Mouse (Mus musculus): Measurements from ENCODE around the gene Tiprl.

DNA sequence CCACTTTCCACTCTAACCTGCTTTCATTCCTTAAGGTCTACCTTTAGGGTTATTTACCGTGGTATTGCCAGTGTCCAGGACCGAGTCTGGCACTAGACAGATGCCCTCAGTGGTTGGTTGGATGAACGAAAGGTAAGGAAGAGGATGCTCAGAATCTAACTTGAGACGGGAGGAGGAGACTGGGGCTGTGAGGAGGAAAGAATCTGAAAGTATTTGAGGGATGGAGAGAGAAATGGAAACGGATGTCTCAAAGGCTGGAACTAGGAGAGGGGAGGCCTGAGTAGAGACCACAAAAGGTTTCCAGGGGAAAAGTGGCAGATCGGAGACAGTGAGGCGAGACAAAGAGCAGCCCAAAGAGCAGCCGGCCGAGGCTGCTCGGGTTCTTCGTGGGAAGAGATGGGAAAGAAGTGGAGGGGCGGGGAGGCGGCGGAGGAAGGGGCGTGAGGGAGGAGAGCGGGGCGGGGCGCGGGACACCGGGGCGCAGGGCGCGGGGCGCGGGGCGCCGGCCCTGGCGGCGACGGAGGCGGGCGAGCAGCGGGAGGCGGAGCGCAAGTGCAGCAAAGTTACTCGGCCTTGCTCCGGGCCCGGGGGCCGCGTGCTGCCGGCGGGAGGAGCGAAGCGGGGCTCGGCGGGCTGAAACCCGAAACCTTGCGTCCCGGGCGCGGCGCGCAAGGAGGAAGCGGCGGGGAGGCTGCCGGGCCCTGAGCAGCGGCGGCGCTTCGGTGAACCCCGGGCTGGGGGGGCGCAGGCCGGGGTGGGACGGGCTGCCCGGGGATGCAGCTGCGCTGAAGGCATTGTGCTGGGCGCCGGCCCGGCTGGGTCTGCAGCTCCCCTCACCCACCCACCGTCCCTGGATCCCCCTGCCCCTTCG lies 44.8 kb upstream of the Tiprl start:
- TF ChIP-seq CTCF (IDR thresholded peaks at IDR 0.05): no peak
- TF ChIP-seq EP300 (IDR thresholded peaks at IDR 0.05): no peak

All from lung, postnatal 0 days (tissue).